Mouse (Mus musculus) CH12.LX (cell line): Measurements from ENCODE around the gene Camkk1. TPM values are rescaled to one million over a fixed set of nuclear protein-coding genes. Genes with fewer than 3 reads are reported as not detected.

ENCODE experiments used
- DNase-seq: peaks from one replicate; pipeline ENCODE4 v3.0.0-alpha.2; 2013; ENCODE audit errors: extremely low read depth
- H3K27ac ChIP-seq: 2 replicates; pipeline ENCODE4 v1.5.1; 2012; ENCODE audit warnings: low read depth, mild to moderate bottlenecking, control low read depth, moderate library complexity; ENCODE audit not compliant: insufficient read depth
- H3K27me3 ChIP-seq: replicated peaks from 2 replicates; pipeline ENCODE3; 2012; ENCODE audit warnings: inconsistent platforms
- H3K36me3 ChIP-seq, 2 experiments: replicated peaks in 1 of 2; 2 replicates each; pipeline versions ENCODE3 to v1.6.1; 2012; ENCODE audit warnings: inconsistent platforms in 1 of 2, low read length in 1 of 2, mild to moderate bottlenecking in 1 of 2, mixed read lengths in 1 of 2, moderate library complexity in 1 of 2; ENCODE audit not compliant: control insufficient read depth in 1 of 2, insufficient read depth in 1 of 2
- H3K4me1 ChIP-seq, 2 experiments: 2 replicates each; pipeline ENCODE4 v1.6.1; 2012; ENCODE audit warnings: inconsistent platforms in 1 of 2, moderate library complexity in 1 of 2; ENCODE audit not compliant: insufficient read depth in 2 of 2, control insufficient read depth in 1 of 2
- H3K4me2 ChIP-seq: 2 replicates; pipeline ENCODE4 v1.6.1; 2012; ENCODE audit warnings: low read depth, mild to moderate bottlenecking, control low read depth; ENCODE audit not compliant: poor library complexity, insufficient read depth, severe bottlenecking
- H3K4me3 ChIP-seq, 3 experiments: fragments of 150-350 bp in 1 of 3; sonication (generic) in 1 of 3; replicated peaks in 1 of 3; 2 replicates each; pipeline versions ENCODE3 to v1.5.1; 2011 to 2012; ENCODE audit warnings: low read depth in 2 of 3, low read length in 2 of 3, mild to moderate bottlenecking in 2 of 3, moderate library complexity in 2 of 3, control low read depth in 1 of 3, improper control_type of control experiment in 1 of 3, inconsistent platforms in 1 of 3, mixed read lengths in 1 of 3; ENCODE audit not compliant: poor library complexity in 1 of 3
- H3K79me2 ChIP-seq: replicated peaks from 2 replicates; pipeline ENCODE4 v1.6.1; 2012; ENCODE audit warnings: mild to moderate bottlenecking, moderate library complexity; ENCODE audit not compliant: control insufficient read depth, poor library complexity, insufficient read depth, severe bottlenecking; ENCODE audit errors: extremely low read depth
- H3K9ac ChIP-seq: 2 replicates; pipeline ENCODE4 v1.6.1; 2012; ENCODE audit warnings: low read depth, mild to moderate bottlenecking, control low read depth, moderate library complexity; ENCODE audit not compliant: insufficient read depth
- H3K9me3 ChIP-seq: replicated peaks from 2 replicates; pipeline ENCODE3; 2012; ENCODE audit warnings: low read length, inconsistent platforms, mixed read lengths
- CHD2 ChIP-seq: IDR thresholded peaks from 2 replicates; pipeline ENCODE4 v1.6.1; 2011; ENCODE audit warnings: low read length, improper control_type of control experiment
- CTCF ChIP-seq, 2 experiments: IDR thresholded peaks in 1 of 2; conservative IDR thresholded peaks in 1 of 2; 2 replicates each; pipeline ENCODE4 v1.5.1; 2011 to 2012; ENCODE audit warnings: low read depth in 2 of 2, low read length in 2 of 2, improper control_type of control experiment in 1 of 2, inconsistent platforms in 1 of 2, mild to moderate bottlenecking in 1 of 2, moderate library complexity in 1 of 2
- E2F4 ChIP-seq: IDR thresholded peaks from 2 replicates; pipeline ENCODE4 v1.6.1; 2011; ENCODE audit warnings: low read depth, low read length, improper control_type of control experiment; ENCODE audit not compliant: insufficient replicate concordance
- ELF1 ChIP-seq: IDR thresholded peaks from 2 replicates; pipeline ENCODE4 v1.6.1; 2014; ENCODE audit warnings: low read depth, mild to moderate bottlenecking, inconsistent platforms, low read length, improper control_type of control experiment
- EP300 ChIP-seq: IDR thresholded peaks from 2 replicates; pipeline ENCODE4 v1.6.1; 2011; ENCODE audit warnings: low read length, improper control_type of control experiment
- ETS1 ChIP-seq: conservative IDR thresholded peaks from 2 replicates; pipeline ENCODE4 v1.6.1; 2012; ENCODE audit warnings: low read depth, mild to moderate bottlenecking, inconsistent platforms, low read length, improper control_type of control experiment, moderate library complexity
- HCFC1 ChIP-seq: IDR thresholded peaks from 2 replicates; pipeline ENCODE4 v1.6.1; 2012; ENCODE audit warnings: low read depth, mild to moderate bottlenecking, inconsistent platforms, low read length, improper control_type of control experiment
- JUN ChIP-seq: IDR thresholded peaks from 2 replicates; pipeline ENCODE4 v1.6.1; 2011; ENCODE audit warnings: low read depth, mild to moderate bottlenecking, low read length, improper control_type of control experiment, moderate library complexity; ENCODE audit not compliant: insufficient read depth
- JUND ChIP-seq: conservative IDR thresholded peaks from 2 replicates; pipeline ENCODE4 v1.6.1; 2011; ENCODE audit warnings: low read depth, low read length, improper control_type of control experiment
- KAT2A ChIP-seq: IDR thresholded peaks from 2 replicates; pipeline ENCODE4 v1.6.1; 2012; ENCODE audit warnings: low read length, improper control_type of control experiment, inconsistent platforms; ENCODE audit not compliant: insufficient replicate concordance
- MAX ChIP-seq: IDR thresholded peaks from 2 replicates; pipeline ENCODE4 v1.6.1; 2011; ENCODE audit warnings: low read length, improper control_type of control experiment
- MAZ ChIP-seq: IDR thresholded peaks from 2 replicates; pipeline ENCODE4 v1.6.1; 2012; ENCODE audit warnings: low read depth, mild to moderate bottlenecking, inconsistent platforms, low read length, improper control_type of control experiment, moderate library complexity
- MEF2A ChIP-seq: IDR thresholded peaks from 2 replicates; pipeline ENCODE4 v1.6.1; 2014; ENCODE audit warnings: low read depth, mild to moderate bottlenecking, inconsistent platforms, low read length, improper control_type of control experiment, borderline replicate concordance
- NELFE ChIP-seq: IDR thresholded peaks from 2 replicates; pipeline ENCODE4 v1.6.1; 2011; ENCODE audit warnings: low read depth, low read length, improper control_type of control experiment
- NRF1 ChIP-seq: IDR thresholded peaks from 2 replicates; pipeline ENCODE4 v1.6.1; 2014; ENCODE audit warnings: low read depth, mild to moderate bottlenecking, inconsistent platforms, low read length, improper control_type of control experiment, moderate library complexity
- PAX5 ChIP-seq: IDR thresholded peaks from 2 replicates; pipeline ENCODE4 v1.6.1; 2012; ENCODE audit warnings: low read length, inconsistent platforms, mixed read lengths
- RAD21 ChIP-seq: IDR thresholded peaks from 2 replicates; pipeline ENCODE4 v1.6.1; 2011; ENCODE audit warnings: low read depth, mild to moderate bottlenecking, low read length, improper control_type of control experiment, moderate library complexity
- RCOR1 ChIP-seq: conservative IDR thresholded peaks from 2 replicates; pipeline ENCODE4 v1.6.1; 2012; ENCODE audit warnings: low read depth, mild to moderate bottlenecking, inconsistent platforms, low read length, improper control_type of control experiment
- SIN3A ChIP-seq: IDR thresholded peaks from 2 replicates; pipeline ENCODE4 v1.6.1; 2012; ENCODE audit warnings: low read length, improper control_type of control experiment, inconsistent platforms
- SMC3 ChIP-seq: IDR thresholded peaks from 2 replicates; pipeline ENCODE4 v1.6.1; 2011; ENCODE audit warnings: low read depth, low read length, improper control_type of control experiment
- UBTF ChIP-seq: IDR thresholded peaks from 2 replicates; pipeline ENCODE4 v1.6.1; 2012; ENCODE audit warnings: low read depth, mild to moderate bottlenecking, inconsistent platforms, low read length, improper control_type of control experiment, moderate library complexity
- USF2 ChIP-seq: conservative IDR thresholded peaks from 2 replicates; pipeline ENCODE4 v1.6.1; 2011; ENCODE audit warnings: low read depth, low read length, improper control_type of control experiment
- ZC3H11A ChIP-seq: IDR thresholded peaks from 2 replicates; pipeline ENCODE4 v1.6.1; 2012; ENCODE audit warnings: low read depth, mild to moderate bottlenecking, inconsistent platforms, low read length, improper control_type of control experiment
- ZKSCAN1 ChIP-seq: IDR thresholded peaks from 2 replicates; pipeline ENCODE4 v1.6.1; 2012; ENCODE audit warnings: low read depth, inconsistent platforms, low read length, improper control_type of control experiment, borderline replicate concordance
- ZNF384 ChIP-seq: IDR thresholded peaks from 2 replicates; pipeline ENCODE4 v1.6.1; 2012; ENCODE audit warnings: low read depth, low read length, improper control_type of control experiment, inconsistent platforms
- dilution Hi-C: fragments of 300-500 bp; cut with MboI; formaldehyde crosslinking; loops from 2 replicates; pipeline ENCODE4 v1.14.3; 2020; ENCODE audit warnings: low sequenced_read_pairs; ENCODE audit not compliant: extremely low pct_unique_long_range_greater_than_20kb, extremely low pct_ligation_motif_present
- in situ Hi-C: fragments of 300-500 bp; cut with MboI; formaldehyde crosslinking; loops from 3 replicates; pipeline ENCODE4 v1.14.3; 2019; ENCODE audit warnings: low sequenced_read_pairs, low pct_ligation_motif_present, low pct_unique_long_range_greater_than_20kb, mixed read lengths
- polyA plus RNA-seq: library from polyadenylated mRNA; unstranded; fragments of >175 nt; gene quantifications from 2 replicates; pipeline ENCODE4 v1.2.1, GENCODE M21; 2012; ENCODE audit warnings: low read depth; ENCODE audit not compliant: insufficient read length
- total RNA-seq, 2 experiments: library from RNA; depleted of rRNA; stranded (reverse); fragments of 300-350 nt in 1 of 2; fragments of >200 nt in 1 of 2; gene quantifications; 2 replicates each; pipeline ENCODE4 v1.2.3; 2012 to 2014

The Camkk1 gene
- total and polyA plus RNA-seq, 3 experiments, result 5.0 to 9.1 (median 5.1) TPM

GRCm38 (mm10) chr11:73049335-73049734 lies 30.5 kb downstream of the Camkk1 start:
- Histone ChIP-seq H3K4me3 (peak overlapping the region in 1 of 3 experiments; percentile 86), H3K4me2 (peak overlapping the region; percentile 75), H3K27me3 (no peaks in the 10 kb centered on the region), H3K27ac (no peak overlapping the region), H3K9me3 (no peaks in the 10 kb centered on the region), H3K9ac (peak overlapping the region; percentile 97), H3K36me3 (peaks cover 20 to 41% of the 10 kb centered on the region in 2 experiments), H3K79me2 (peaks cover 22% of the 10 kb centered on the region), H3K4me1 (peaks cover 6 to 34% of the 10 kb centered on the region in 2 experiments)
- in situ Hi-C loops (loop anchor here (5.0 kb wide), 1 partner anchor 37 kb away; no protein-coding TSS in a partner anchor), dilution Hi-C loops (no loop called here)
- TF ChIP-seq ELF1, result no peak
- TF ChIP-seq ZKSCAN1, result no peak
- no peak for TF ChIP-seq USF2
- no peak for TF ChIP-seq MAZ
- TF ChIP-seq UBTF, result no peak
- no peak for TF ChIP-seq ETS1
- no peak for TF ChIP-seq MEF2A
- TF ChIP-seq SIN3A, result no peak
- peak; percentile 93 to 94 for TF ChIP-seq CTCF (conservative IDR thresholded peaks at IDR 0.05 in 1 of 2, IDR thresholded peaks at IDR 0.05 in 1 of 2; ENCODE audit: low read depth in 2 of 2, low read length in 2 of 2)
- peak; percentile 81 for TF ChIP-seq SMC3
- TF ChIP-seq JUN, result no peak
- TF ChIP-seq ZC3H11A, result no peak; the same call in 1 of the 2 replicates
- TF ChIP-seq CHD2, result no peak
- TF ChIP-seq KAT2A, result no peak
- no peak for TF ChIP-seq E2F4
- no peak for TF ChIP-seq HCFC1
- no peak for TF ChIP-seq RCOR1
- TF ChIP-seq RAD21, result peak; percentile 66
- no peak for TF ChIP-seq ZNF384
- no peak for TF ChIP-seq MAX
- no peak for TF ChIP-seq NELFE
- TF ChIP-seq PAX5, result no peak
- no peak for TF ChIP-seq JUND
- no peak for TF ChIP-seq EP300
- TF ChIP-seq NRF1, result no peak
- peak; percentile 83 for DNase-seq
